Mouse (Mus musculus) right cerebral cortex, postnatal 36 days (tissue): ENCODE measurements around the gene Appbp2.

Source experiments
- DNase-seq, 2 experiments: peaks; one replicate each; pipeline ENCODE4 v3.0.0; 2022; ENCODE audit warnings: low spot score in 2 of 2, mixed read lengths in 1 of 2

The Appbp2 gene

GRCm38 (mm10) chr11:85223248-85223647 lies 11.7 kb downstream of the Appbp2 start:
- no peak for DNase-seq

- DNase-seq: no peak
These were observed 12.4 kb downstream of the Appbp2 start for GRCm38 (mm10) chr11:85222561-85222960.

GRCm38 (mm10) chr11:85219014-85219413 lies 15.9 kb downstream of the Appbp2 start:
- DNase-seq: no peak

- no peak for DNase-seq
These were observed 20.3 kb downstream of the Appbp2 start for GRCm38 (mm10) chr11:85214679-85215078.

- no peak for DNase-seq
These were observed 21.7 kb downstream of the Appbp2 start for GRCm38 (mm10) chr11:85213215-85213614.

- no peak for DNase-seq
These were observed 23.8 kb downstream of the Appbp2 start for GRCm38 (mm10) chr11:85211151-85211550.

- no peak for DNase-seq
These were observed 28.7 kb downstream of the Appbp2 start for GRCm38 (mm10) chr11:85206231-85206630.

GRCm38 (mm10) chr11:85198906-85199305 lies 36.0 kb downstream of the Appbp2 start:
- no peak for DNase-seq

GRCm38 (mm10) chr11:85196046-85196445 lies 38.9 kb downstream of the Appbp2 start:
- no peak for DNase-seq

- DNase-seq: no peak
These were observed 40.7 kb downstream of the Appbp2 start for GRCm38 (mm10) chr11:85194206-85194605.

GRCm38 (mm10) chr11:85190741-85191140 lies 44.2 kb downstream of the Appbp2 start:
- no peak for DNase-seq

- DNase-seq: no peak
These were observed 45.8 kb downstream of the Appbp2 start for GRCm38 (mm10) chr11:85189110-85189509.

- no peak for DNase-seq
These were observed 50.1 kb downstream of the Appbp2 start for GRCm38 (mm10) chr11:85184839-85185238.

GRCm38 (mm10) chr11:85184082-85184481 lies 50.8 kb downstream of the Appbp2 start:
- no peak for DNase-seq

- DNase-seq: no peak
These were observed 51.6 kb downstream of the Appbp2 start for GRCm38 (mm10) chr11:85183284-85183779.

GRCm38 (mm10) chr11:85182617-85183283 lies 52.2 kb downstream of the Appbp2 start:
- peak; percentile 39 to 46 for DNase-seq

GRCm38 (mm10) chr11:85178413-85178812 lies 56.5 kb downstream of the Appbp2 start:
- DNase-seq: no peak

GRCm38 (mm10) chr11:85177761-85178160 lies 57.2 kb downstream of the Appbp2 start:
- DNase-seq: no peak

- DNase-seq: no peak
These were observed 59.0 kb downstream of the Appbp2 start for GRCm38 (mm10) chr11:85175941-85176340.

- DNase-seq: no peak
These were observed 64.1 kb downstream of the Appbp2 start for GRCm38 (mm10) chr11:85170833-85171232.

GRCm38 (mm10) chr11:85170058-85170740 lies 64.7 kb downstream of the Appbp2 start, which contains the start of gene 1700125H20Rik:
TSS of gene 1700125H20Rik (plus strand) at chr11:85170404.
- peak; percentile 67 to 69 for DNase-seq

GRCm38 (mm10) chr11:85167503-85167902 lies 67.4 kb downstream of the Appbp2 start:
- no peak for DNase-seq

- DNase-seq: no peak
These were observed 70.6 kb downstream of the Appbp2 start for GRCm38 (mm10) chr11:85164371-85164770.
